Mouse (Mus musculus): ENCODE results near the gene Actl10.

- TF ChIP-seq CTCF (conservative IDR thresholded peaks at IDR 0.05; ENCODE audit: low read length) (0 out of 2 replicates have a peak, but pooled peaks have one; percentile 6), POU5F1 (IDR thresholded peaks at IDR 0.05; ENCODE audit: borderline replicate concordance, low read length) (no peak)
Measured at GRCm38 (mm10) chr2:154507566-154508283, 43.9 kb upstream of the Actl10 start.

Measured in E14TG2a.4 (cell line).